Mouse (Mus musculus): Measurements from ENCODE around the gene Pcgf6.

Gene Pcgf6

GRCm38 (mm10) chr19:47026513-47026912 is 24.2 kb downstream of the Pcgf6 start:
- no peak for DNase-seq (ENCODE audit: low spot score)

GRCm38 (mm10) chr19:47024954-47025353 is 25.8 kb downstream of the Pcgf6 start:
- no peak for DNase-seq (ENCODE audit: low spot score)

- no peak for DNase-seq (ENCODE audit: low spot score)
Measured at GRCm38 (mm10) chr19:47023546-47023945, 27.2 kb downstream of the Pcgf6 start.

GRCm38 (mm10) chr19:47022709-47023108 is 28.0 kb downstream of the Pcgf6 start:
- no peak for DNase-seq (ENCODE audit: low spot score)

GRCm38 (mm10) chr19:47019326-47019725 is 31.4 kb downstream of the Pcgf6 start:
- DNase-seq (ENCODE audit: low spot score) = no peak

GRCm38 (mm10) chr19:47018330-47018729 is 32.4 kb downstream of the Pcgf6 start:
- no peak for DNase-seq (ENCODE audit: low spot score)

- DNase-seq (ENCODE audit: low spot score) = no peak
Measured at GRCm38 (mm10) chr19:47017831-47018230, 32.9 kb downstream of the Pcgf6 start.

GRCm38 (mm10) chr19:47016487-47016886 is 34.2 kb downstream of the Pcgf6 start:
- DNase-seq (ENCODE audit: low spot score) = peak; percentile 82

GRCm38 (mm10) chr19:47015965-47016364 is 34.7 kb downstream of the Pcgf6 start:
- no peak for DNase-seq (ENCODE audit: low spot score)

GRCm38 (mm10) chr19:47015396-47015795 is 35.3 kb downstream of the Pcgf6 start:
- no peak for DNase-seq (ENCODE audit: low spot score)

- DNase-seq (ENCODE audit: low spot score) = no peak
Measured at GRCm38 (mm10) chr19:47014447-47015381, 36.0 kb downstream of the Pcgf6 start, which contains the start of the genes Ina and Nt5c2. Gene Ina, plus strand, starts transcription at chr19:47014698. Gene Nt5c2, minus strand, starts transcription at chr19:47015153.

- no peak for DNase-seq (ENCODE audit: low spot score)
Measured at GRCm38 (mm10) chr19:47014159-47014446, 36.6 kb downstream of the Pcgf6 start.

GRCm38 (mm10) chr19:47013340-47014158 is 37.2 kb downstream of the Pcgf6 start:
- DNase-seq (ENCODE audit: low spot score) = no peak

GRCm38 (mm10) chr19:47012521-47013130 is 38.1 kb downstream of the Pcgf6 start:
- DNase-seq (ENCODE audit: low spot score) = no peak

GRCm38 (mm10) chr19:47009943-47010342 is 40.8 kb downstream of the Pcgf6 start:
- no peak for DNase-seq (ENCODE audit: low spot score)

- DNase-seq (ENCODE audit: low spot score) = no peak
Measured at GRCm38 (mm10) chr19:47009420-47009819, 41.3 kb downstream of the Pcgf6 start.

- peak; percentile 72 for DNase-seq (ENCODE audit: low spot score)
Measured at GRCm38 (mm10) chr19:47006321-47006720, 44.4 kb downstream of the Pcgf6 start.

GRCm38 (mm10) chr19:47005873-47006272 is 44.8 kb downstream of the Pcgf6 start:
- DNase-seq (ENCODE audit: low spot score) = no peak

GRCm38 (mm10) chr19:47003742-47004511 is 46.8 kb downstream of the Pcgf6 start:
- no peak for DNase-seq (ENCODE audit: low spot score)

- DNase-seq (ENCODE audit: low spot score) = peak; percentile 60
Measured at GRCm38 (mm10) chr19:47000357-47000756, 50.3 kb downstream of the Pcgf6 start.

- no peak for DNase-seq (ENCODE audit: low spot score)
Measured at GRCm38 (mm10) chr19:46999753-47000152, 51.0 kb downstream of the Pcgf6 start.

GRCm38 (mm10) chr19:46998953-46999352 is 51.8 kb downstream of the Pcgf6 start:
- DNase-seq (ENCODE audit: low spot score) = no peak

Data from adipocyte (in vitro differentiated cells).